Mouse (Mus musculus) pancreas, adult 10 weeks (tissue): ENCODE measurements around the gene Gmpr. TPM values are rescaled to one million over a fixed set of nuclear protein-coding genes. Genes with fewer than 3 reads are reported as not detected.

Experiments
- polyA plus RNA-seq: library from polyadenylated mRNA; stranded (reverse); fragments of 350-450 nt; fragmentation: Illumina TruSeq; extraction: RNeasy Lipid Tissue Mini Kit (QIAGEN cat#74804); gene quantifications from one replicate; pipeline ENCODE4 v1.2.3, GENCODE M21; 2015; ENCODE audit warnings: low read depth, low replicate concordance; ENCODE audit not compliant: insufficient read depth

Gene Gmpr
- 5.6 TPM for polyA plus RNA-seq

DNA sequence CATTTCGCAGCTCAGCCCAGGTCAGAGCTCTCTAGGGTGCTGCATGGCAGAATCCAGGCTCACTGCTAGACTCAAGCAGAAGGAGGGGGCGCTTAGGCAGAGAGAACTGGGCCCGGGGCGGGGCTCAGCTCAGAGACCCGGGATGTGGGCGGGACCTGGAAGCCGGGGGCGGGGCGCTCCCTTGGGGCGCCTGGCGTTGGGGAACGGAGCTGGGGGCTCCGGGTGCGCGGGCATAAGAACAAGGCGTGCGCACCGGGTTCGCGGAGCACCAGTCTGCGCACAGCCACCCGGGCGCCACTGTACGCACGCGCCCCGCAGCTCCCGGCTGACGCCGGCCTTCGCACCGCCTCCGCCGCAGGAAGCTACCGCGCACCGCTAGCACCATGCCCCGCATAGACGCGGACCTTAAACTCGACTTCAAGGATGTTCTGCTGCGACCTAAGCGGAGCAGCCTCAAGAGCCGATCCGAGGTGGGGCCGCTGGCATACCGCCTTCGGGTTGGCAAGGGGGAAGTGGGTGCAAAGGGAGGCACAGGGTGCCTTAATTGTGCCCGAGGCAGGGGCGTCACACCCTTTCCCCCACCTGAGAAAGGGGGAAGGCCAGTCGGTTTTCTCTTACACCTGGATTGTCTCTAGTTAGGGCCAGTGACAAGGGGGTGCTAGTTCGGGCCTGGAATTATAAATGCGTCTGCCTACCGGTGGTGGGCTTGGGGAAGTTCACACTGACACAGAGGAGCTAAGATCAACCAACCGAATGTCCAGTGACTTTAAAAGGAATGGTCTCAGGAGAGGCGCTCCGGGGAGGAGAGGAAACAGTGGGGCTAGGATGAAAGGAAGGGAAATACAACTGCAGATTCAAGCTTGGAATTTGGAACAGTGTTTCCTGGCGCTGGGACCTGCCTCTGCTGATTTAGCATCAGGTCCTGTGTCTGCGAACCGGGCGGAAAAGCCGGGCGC, at the start of gene Gmpr:
TSS of gene Gmpr (plus strand) at position 171 of the 956 bp plus-strand sequence.

Other genes starting within 250 kb of the Gmpr start
- 7.0 TPM for gene Mylip, start 117.7 kb upstream of the Gmpr start, polyA plus RNA-seq